Mouse (Mus musculus): ENCODE measurements around the gene Lrrn1.

GRCm38 (mm10) chr6:107513716-107514115, 15.9 kb upstream of the Lrrn1 start:
- TF ChIP-seq POLR2A (IDR thresholded peaks at IDR 0.05; ENCODE audit: insufficient read length, low read depth) (no peak), CEBPB (IDR thresholded peaks at IDR 0.05; ENCODE audit: insufficient read depth, poor library complexity, severe bottlenecking) (no peak), MYOG (IDR thresholded peaks at IDR 0.05; ENCODE audit: control insufficient read depth in 1 of 3, insufficient read depth in 1 of 3, insufficient read length in 2 of 3, low read depth in 2 of 3) (no peak), MYOD1 (IDR thresholded peaks at IDR 0.05; ENCODE audit: control insufficient read depth in 1 of 3, insufficient read length in 2 of 3, low read depth in 2 of 3) (no peak), TCF12 (IDR thresholded peaks at IDR 0.05; ENCODE audit: insufficient read depth, poor library complexity, severe bottlenecking) (no peak), POLR2AphosphoS2 (IDR thresholded peaks at IDR 0.05; ENCODE audit: insufficient read length, low read depth) (no peak), MAX (IDR thresholded peaks at IDR 0.05; ENCODE audit: low read depth) (no peak), USF1 (IDR thresholded peaks at IDR 0.05; ENCODE audit: low read depth) (no peak)
